Mouse (Mus musculus) embryonic facial prominence, embryonic 12.5 days (tissue): ENCODE results near the gene Hoxb4. TPM values are rescaled to one million over a fixed set of nuclear protein-coding genes. Genes with fewer than 3 reads are reported as not detected.

ENCODE experiments used
- ATAC-seq: fragments of 200-750 bp; cut with Nextera tagmentation; 2 replicates; pipeline ENCODE4 v1.8.0; 2017; ENCODE audit not compliant: insufficient number of reproducible peaks, insufficient read depth, low FRiP score, low TSS enrichment
- H3K27ac ChIP-seq: fragments of 300-500 bp; sonication (generic); 2 replicates; pipeline ENCODE4 v1.5.1; 2016; ENCODE audit warnings: mild to moderate bottlenecking
- H3K27me3 ChIP-seq: fragments of 300-500 bp; sonication (generic); 2 replicates; pipeline ENCODE4 v1.6.1; 2016; ENCODE audit warnings: mild to moderate bottlenecking, moderate library complexity
- H3K36me3 ChIP-seq: fragments of 300-500 bp; sonication (generic); 2 replicates; pipeline ENCODE4 v1.6.1; 2016; ENCODE audit warnings: mild to moderate bottlenecking
- H3K4me1 ChIP-seq: fragments of 300-500 bp; sonication (generic); 2 replicates; pipeline ENCODE4 v1.6.1; 2016
- H3K4me2 ChIP-seq: fragments of 300-500 bp; sonication (generic); replicated peaks from 2 replicates; pipeline ENCODE4 v1.6.1; 2016; ENCODE audit warnings: mild to moderate bottlenecking, moderate library complexity
- H3K4me3 ChIP-seq: fragments of 300-500 bp; sonication (generic); 2 replicates; pipeline ENCODE4 v1.5.1; 2016; ENCODE audit warnings: mild to moderate bottlenecking
- H3K9ac ChIP-seq: fragments of 300-500 bp; sonication (generic); 2 replicates; pipeline ENCODE4 v1.6.1; 2016; ENCODE audit warnings: mild to moderate bottlenecking, moderate library complexity
- H3K9me3 ChIP-seq: fragments of 300-500 bp; sonication (generic); 2 replicates; pipeline ENCODE4 v1.6.1; 2016; ENCODE audit warnings: mild to moderate bottlenecking, moderate library complexity
- WGBS: fragments of 180-500 bp; shearing (Covaris S2); methylation state at CpG from one replicate; pipeline ENCODE4 v1.1.7; 2016; 5-methylcytosine and 5-hydroxymethylcytosine counted together
- polyA plus RNA-seq: library from polyadenylated mRNA; unstranded; fragments of >200 nt; fragmentation: Nextera tagmentation; extraction: Ambion mirVana; gene quantifications from 2 replicates; pipeline ENCODE4 v1.2.1, GENCODE M21; 2016

Gene Hoxb4
- polyA plus RNA-seq, 1 experiment from 2014 or later = 0.22 TPM

GRCm38 (mm10) chr11:96311520-96312417, 6.3 kb upstream of the Hoxb4 start:
- no peak overlapping the region for H3K27ac ChIP-seq
- no peaks in the 10 kb centered on the region for H3K9me3 ChIP-seq
- no peaks in the 10 kb centered on the region for H3K36me3 ChIP-seq
- H3K4me2 ChIP-seq = no peak overlapping the region
- H3K9ac ChIP-seq = no peak overlapping the region
- 0 out of 2 replicates have a peak, but pooled peaks have one; percentile 47 for ATAC-seq
- no peaks in the 10 kb centered on the region for H3K4me1 ChIP-seq
- WGBS = 2% methylated on average over 31 of the region's 31 CpGs
- peak overlapping the region; percentile 6; the same call in 1 of the 2 replicates for H3K4me3 ChIP-seq
- H3K27me3 ChIP-seq = peaks cover 98% of the 10 kb centered on the region

GRCm38 (mm10) chr11:96313134-96313533, 4.9 kb upstream of the Hoxb4 start:
- H3K27me3 ChIP-seq = peaks cover 96% of the 10 kb centered on the region
- no peak overlapping the region for H3K4me2 ChIP-seq
- H3K27ac ChIP-seq = no peak overlapping the region
- no peaks in the 10 kb centered on the region for H3K36me3 ChIP-seq
- no peaks in the 10 kb centered on the region for H3K9me3 ChIP-seq
- WGBS = 17% methylated on average over 2 of the region's 2 CpGs
- no peak overlapping the region for H3K4me3 ChIP-seq
- H3K4me1 ChIP-seq = no peaks in the 10 kb centered on the region
- no peak overlapping the region for H3K9ac ChIP-seq
- no peak for ATAC-seq

- Histone ChIP-seq H3K9me3 (no peaks in the 10 kb centered on the region), H3K36me3 (no peaks in the 10 kb centered on the region), H3K27me3 (peaks cover 96% of the 10 kb centered on the region), H3K4me1 (peaks cover 4% of the 10 kb centered on the region; the same call in 1 of the 2 replicates), H3K27ac (no peak overlapping the region), H3K4me3 (no peak overlapping the region), H3K9ac (no peak overlapping the region), H3K4me2 (no peak overlapping the region)
- ATAC-seq = no peak
- 7% methylated on average over 12 of the region's 12 CpGs for WGBS
These were observed 4.2 kb upstream of the Hoxb4 start for GRCm38 (mm10) chr11:96313806-96314428.

- H3K9ac ChIP-seq = no peak overlapping the region
- H3K4me2 ChIP-seq = no peak overlapping the region
- H3K36me3 ChIP-seq = no peaks in the 10 kb centered on the region
- H3K4me1 ChIP-seq = peaks cover 5% of the 10 kb centered on the region; the same call in 1 of the 2 replicates
- H3K27ac ChIP-seq = no peak overlapping the region
- H3K9me3 ChIP-seq = no peaks in the 10 kb centered on the region
- H3K4me3 ChIP-seq = no peak overlapping the region
- peaks cover 96% of the 10 kb centered on the region for H3K27me3 ChIP-seq
- no peak for ATAC-seq
- WGBS = under 1% methylated on average over 34 of the region's 34 CpGs
These were observed 3.3 kb upstream of the Hoxb4 start for GRCm38 (mm10) chr11:96314671-96315343.

GRCm38 (mm10) chr11:96315344-96315681, 2.8 kb upstream of the Hoxb4 start:
- Histone ChIP-seq H3K27me3 (peaks cover 96% of the 10 kb centered on the region), H3K4me3 (no peak overlapping the region), H3K9me3 (no peaks in the 10 kb centered on the region), H3K4me2 (no peak overlapping the region), H3K27ac (no peak overlapping the region), H3K9ac (no peak overlapping the region), H3K4me1 (peaks cover 5% of the 10 kb centered on the region; the same call in 1 of the 2 replicates), H3K36me3 (no peaks in the 10 kb centered on the region)
- WGBS = 0% methylated on average over 5 of the region's 5 CpGs
- ATAC-seq = no peak

GRCm38 (mm10) chr11:96316696-96317607, 1.1 kb upstream of the Hoxb4 start:
- Histone ChIP-seq H3K27me3 (peaks cover 96% of the 10 kb centered on the region), H3K27ac (no peak overlapping the region), H3K9ac (no peak overlapping the region), H3K36me3 (no peaks in the 10 kb centered on the region), H3K4me2 (no peak overlapping the region), H3K4me1 (peaks cover 5% of the 10 kb centered on the region; the same call in 1 of the 2 replicates), H3K9me3 (no peaks in the 10 kb centered on the region), H3K4me3 (no peak overlapping the region)
- ATAC-seq = no peak
- 5% methylated on average over 18 of the region's 18 CpGs for WGBS

- Histone ChIP-seq H3K4me1 (peaks cover 5% of the 10 kb centered on the region; the same call in 1 of the 2 replicates), H3K4me3 (peak overlapping the region; percentile 31), H3K27ac (no peak overlapping the region), H3K27me3 (peaks cover 96% of the 10 kb centered on the region), H3K9me3 (no peaks in the 10 kb centered on the region), H3K36me3 (no peaks in the 10 kb centered on the region), H3K9ac (no peak overlapping the region), H3K4me2 (peak overlapping the region; percentile 45)
- no peak for ATAC-seq
- 1% methylated on average over 42 of the region's 45 CpGs for WGBS
These were observed 452 bp downstream of the Hoxb4 start for GRCm38 (mm10) chr11:96318368-96319070.

- H3K27ac ChIP-seq = no peak overlapping the region
- H3K4me1 ChIP-seq = peaks cover 5% of the 10 kb centered on the region; the same call in 1 of the 2 replicates
- H3K9ac ChIP-seq = no peak overlapping the region
- WGBS = under 1% methylated on average over 34 of the region's 34 CpGs
- H3K4me2 ChIP-seq = peak overlapping the region; percentile 45
- ATAC-seq = no peak
- H3K27me3 ChIP-seq = peaks cover 96% of the 10 kb centered on the region
- peak overlapping the region; percentile 31 for H3K4me3 ChIP-seq
- H3K9me3 ChIP-seq = no peaks in the 10 kb centered on the region
- H3K36me3 ChIP-seq = no peaks in the 10 kb centered on the region
These were observed 1.2 kb downstream of the Hoxb4 start for GRCm38 (mm10) chr11:96319071-96319902.

- H3K36me3 ChIP-seq = no peaks in the 10 kb centered on the region
- no peak overlapping the region for H3K9ac ChIP-seq
- H3K27me3 ChIP-seq = peaks cover 98% of the 10 kb centered on the region
- ATAC-seq = no peak
- H3K4me3 ChIP-seq = no peak overlapping the region
- WGBS = under 1% methylated on average over 29 of the region's 29 CpGs
- no peaks in the 10 kb centered on the region for H3K9me3 ChIP-seq
- H3K4me2 ChIP-seq = no peak overlapping the region
- H3K4me1 ChIP-seq = peaks cover 5% of the 10 kb centered on the region; the same call in 1 of the 2 replicates
- no peak overlapping the region for H3K27ac ChIP-seq
These were observed 1.8 kb downstream of the Hoxb4 start for GRCm38 (mm10) chr11:96319910-96320309.

GRCm38 (mm10) chr11:96320688-96321087, 2.6 kb downstream of the Hoxb4 start:
- Histone ChIP-seq H3K27ac (no peak overlapping the region), H3K9me3 (no peaks in the 10 kb centered on the region), H3K9ac (no peak overlapping the region), H3K4me1 (peaks cover 5% of the 10 kb centered on the region; the same call in 1 of the 2 replicates), H3K4me3 (no peak overlapping the region), H3K27me3 (peaks cover 98% of the 10 kb centered on the region), H3K4me2 (no peak overlapping the region), H3K36me3 (no peaks in the 10 kb centered on the region)
- WGBS = under 1% methylated on average over 17 of the region's 17 CpGs
- ATAC-seq = no peak
